Mouse (Mus musculus) induced T-regulatory cell, adult 2 months (primary cell): Measurements from ENCODE around the gene Helz.
"Not testable (repeated sequence)": the region's sequence is repeated elsewhere in the genome, so short reads cannot be mapped to it uniquely, and the experiment has no call there.

Experiments
- DNase-seq: peaks from one replicate; pipeline ENCODE4 v3.0.0-alpha.2; 2012; ENCODE audit warnings: low read depth

Gene Helz

DNA sequence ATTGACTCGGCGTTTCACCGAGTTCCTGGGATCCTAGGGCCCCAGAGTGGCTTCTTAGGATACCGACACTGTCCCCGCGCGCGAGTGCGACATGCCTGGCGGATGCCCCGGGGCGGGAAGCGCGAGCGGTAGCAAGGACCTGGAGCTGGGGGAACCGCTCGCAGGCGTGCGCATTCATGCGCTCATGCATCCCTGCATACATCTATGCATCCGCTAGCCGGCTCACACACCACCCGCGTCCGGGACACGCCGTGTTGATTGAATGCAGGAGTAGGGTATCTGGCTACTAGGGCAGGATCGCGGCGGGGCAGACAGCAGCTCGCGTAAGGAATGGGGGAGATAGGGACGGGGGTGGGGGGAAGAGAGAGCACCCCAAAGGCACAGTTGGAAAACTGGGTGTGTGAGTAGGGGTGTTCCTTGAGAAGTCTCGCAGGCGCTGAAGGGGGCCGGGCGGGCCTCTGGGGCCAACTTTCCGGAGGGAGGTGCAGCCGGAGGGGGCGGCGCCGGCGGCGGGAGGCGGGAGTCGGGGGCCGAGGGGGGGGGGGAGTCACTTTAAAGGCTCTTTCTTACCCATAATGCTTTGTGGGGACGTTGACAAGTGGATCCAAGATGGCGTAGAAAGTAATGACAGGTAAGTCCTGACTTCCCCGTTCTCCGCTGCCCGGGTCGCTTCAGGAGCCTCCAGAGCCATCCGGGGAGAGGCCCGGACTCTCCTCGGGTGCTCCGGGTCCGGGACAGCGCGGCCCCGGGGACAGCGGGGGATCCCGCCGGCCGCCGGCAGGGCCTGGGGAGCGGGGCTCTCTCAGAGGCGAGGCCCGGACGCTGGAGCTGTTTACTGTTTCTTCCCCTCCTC is at the start of gene Helz:
Gene Helz (plus strand): TSS at position 580 of the 853 bp plus-strand sequence.
- DNase-seq = peak; percentile 93

GRCm38 (mm10) chr11:107502801-107503200 is 44.9 kb upstream of the Helz start:
- DNase-seq = peak; percentile 38

- not testable (repeated sequence) for DNase-seq
Measured at GRCm38 (mm10) chr11:107504364-107504763, 43.4 kb upstream of the Helz start.

DNA sequence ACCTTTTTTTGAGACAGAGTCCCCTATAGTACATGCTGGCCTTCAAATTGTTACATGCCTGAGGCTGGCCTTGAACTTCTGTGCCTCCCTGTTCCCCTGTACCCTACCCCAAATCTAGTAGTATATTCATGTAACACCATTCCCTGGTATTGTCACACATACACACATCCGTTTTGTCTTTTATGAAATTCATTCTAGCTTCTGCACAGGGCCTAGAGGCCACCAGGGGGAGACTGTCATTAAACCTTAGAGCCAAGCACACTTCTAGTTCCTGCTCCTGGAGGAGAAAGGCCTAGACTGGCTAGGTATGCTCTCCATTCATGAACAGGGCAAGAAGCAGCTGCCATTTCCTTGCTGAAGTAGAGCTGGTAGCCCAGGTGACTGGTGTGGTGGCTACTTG is 41.5 kb upstream of the Helz start:
- DNase-seq = peak; percentile 68

- peak; percentile 40 for DNase-seq
Measured at GRCm38 (mm10) chr11:107509631-107510338, 37.9 kb upstream of the Helz start.

DNA sequence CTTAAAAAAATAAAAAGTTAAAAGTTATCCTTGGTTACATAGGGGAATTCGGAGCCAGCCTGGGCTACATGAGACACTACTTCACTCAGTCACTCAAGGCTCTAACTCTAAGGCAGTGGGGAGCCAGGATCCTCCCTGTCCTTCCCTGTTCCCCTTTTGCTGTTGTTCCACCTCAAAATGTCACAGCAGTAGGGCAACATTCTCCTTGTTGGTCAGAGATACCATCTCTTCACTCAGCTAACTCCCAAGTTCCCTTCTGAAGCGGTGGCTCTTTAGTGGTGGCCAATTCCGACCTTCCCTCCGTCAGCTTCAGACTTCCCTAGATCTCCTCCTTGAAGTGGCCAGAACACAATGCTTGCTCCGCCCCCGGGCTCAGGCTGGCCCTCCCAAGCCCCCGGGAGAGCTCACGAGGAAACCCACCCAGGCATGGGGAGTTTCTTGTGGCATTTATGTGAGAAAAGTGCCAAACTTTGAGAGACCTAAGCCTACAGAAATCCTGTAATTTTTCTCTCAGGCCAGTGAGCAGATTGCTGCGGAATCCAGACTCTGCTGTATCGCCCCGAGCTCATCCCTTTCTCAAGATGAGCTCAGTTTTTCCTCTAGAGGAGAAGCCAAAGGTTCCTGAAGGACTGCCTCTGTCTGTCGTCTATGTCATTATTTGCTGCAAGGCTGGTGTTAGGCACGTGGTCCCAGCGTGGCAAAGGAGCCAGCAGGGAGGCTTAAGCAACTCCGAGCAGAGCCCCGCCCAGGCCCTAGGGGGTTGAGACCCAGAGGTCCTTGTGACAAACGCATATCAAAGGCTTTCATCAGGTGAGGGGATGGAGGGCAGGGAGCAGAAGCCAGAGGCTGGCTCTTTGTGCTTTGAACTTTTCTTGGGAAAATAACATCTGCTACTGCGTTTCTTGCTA is 37.1 kb upstream of the Helz start:
- peak; percentile 31 for DNase-seq

DNA sequence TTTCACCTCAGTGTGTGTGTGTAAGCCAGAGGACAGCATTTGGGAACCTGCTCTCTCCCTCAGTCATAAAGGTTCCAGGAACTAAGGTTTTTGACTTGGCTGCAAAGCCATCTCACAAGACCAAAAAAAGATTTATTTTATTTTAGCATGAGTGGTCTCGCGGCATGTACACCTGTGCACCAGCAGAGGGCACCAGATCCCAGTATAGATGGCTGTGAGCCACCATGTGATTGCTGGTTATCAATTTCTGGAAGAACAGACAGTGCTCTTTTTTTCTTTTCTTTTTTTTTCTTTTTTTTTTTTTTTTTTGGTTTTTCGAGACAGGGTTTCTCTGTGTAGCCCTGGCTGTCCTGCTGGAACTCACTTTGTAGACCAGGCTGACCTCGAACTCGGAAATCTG is 35.8 kb upstream of the Helz start:
- peak; percentile 88 for DNase-seq

- DNase-seq = no peak
Measured at GRCm38 (mm10) chr11:107513047-107513446, 34.7 kb upstream of the Helz start.

- no peak for DNase-seq
Measured at GRCm38 (mm10) chr11:107516387-107516786, 31.3 kb upstream of the Helz start.

DNA sequence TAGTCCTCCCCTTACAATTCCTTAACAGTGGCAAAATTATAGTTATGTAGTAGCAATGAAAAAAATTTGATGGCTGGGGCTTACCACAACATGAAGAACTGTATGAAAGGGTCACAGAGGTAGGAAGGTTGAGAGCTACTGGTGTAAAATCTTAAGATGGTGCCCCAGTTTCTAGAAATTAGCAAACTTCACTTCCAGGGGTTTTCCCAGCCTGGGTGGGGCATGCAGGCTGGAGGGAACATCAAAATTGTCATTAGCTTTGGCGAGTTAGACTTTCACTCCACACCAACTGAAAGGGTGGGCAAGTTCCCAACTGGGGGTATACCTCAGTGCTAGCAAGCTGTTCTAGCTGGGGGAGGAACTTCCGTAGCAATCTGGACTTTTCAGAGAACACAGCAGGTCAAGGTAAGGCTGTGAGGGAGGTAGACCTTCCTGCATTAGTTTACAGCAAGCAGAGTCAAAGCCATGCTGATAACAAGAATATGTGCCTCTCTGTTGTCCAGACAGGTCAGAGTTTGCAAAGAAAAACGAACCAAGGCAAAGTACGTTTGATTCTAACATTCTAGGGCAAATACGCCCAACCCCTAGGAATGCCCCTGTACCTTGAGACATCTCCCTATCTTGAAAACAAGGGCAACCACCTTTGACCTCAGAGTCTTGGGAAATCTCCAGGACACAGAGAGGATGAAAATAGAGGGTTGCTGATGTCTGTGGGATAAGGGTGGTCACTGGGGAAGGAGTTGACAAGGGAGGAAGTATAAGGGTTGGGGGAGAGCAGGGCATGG is 28.9 kb upstream of the Helz start:
- peak; percentile 70 for DNase-seq

- DNase-seq = no peak
Measured at GRCm38 (mm10) chr11:107521153-107521552, 26.6 kb upstream of the Helz start.

GRCm38 (mm10) chr11:107524966-107525365 is 22.8 kb upstream of the Helz start:
- DNase-seq = no peak

DNA sequence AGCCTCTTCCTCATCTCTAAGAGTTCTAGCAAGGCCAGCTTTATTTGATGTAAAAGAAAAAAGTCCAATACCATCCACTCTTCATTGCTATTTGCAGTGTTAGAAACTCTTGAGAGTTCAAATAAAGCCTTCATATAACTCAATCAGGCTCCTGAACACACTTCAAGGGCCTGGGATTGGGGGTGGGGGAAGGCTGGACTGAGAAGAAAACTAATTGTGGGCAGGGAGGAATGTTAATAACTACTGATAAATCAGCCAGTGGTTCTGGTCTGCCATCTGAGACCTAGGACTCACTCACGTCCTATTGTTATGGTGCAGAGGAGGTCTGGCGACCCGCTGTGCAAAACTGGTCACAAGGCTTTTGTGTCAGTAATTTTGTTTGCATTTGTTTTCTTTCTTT is 20.1 kb upstream of the Helz start:
- DNase-seq = no peak

- peak; percentile 78 for DNase-seq
Measured at GRCm38 (mm10) chr11:107529320-107529719, 18.4 kb upstream of the Helz start.

- no peak for DNase-seq
Measured at GRCm38 (mm10) chr11:107531445-107531844, 16.3 kb upstream of the Helz start.

DNA sequence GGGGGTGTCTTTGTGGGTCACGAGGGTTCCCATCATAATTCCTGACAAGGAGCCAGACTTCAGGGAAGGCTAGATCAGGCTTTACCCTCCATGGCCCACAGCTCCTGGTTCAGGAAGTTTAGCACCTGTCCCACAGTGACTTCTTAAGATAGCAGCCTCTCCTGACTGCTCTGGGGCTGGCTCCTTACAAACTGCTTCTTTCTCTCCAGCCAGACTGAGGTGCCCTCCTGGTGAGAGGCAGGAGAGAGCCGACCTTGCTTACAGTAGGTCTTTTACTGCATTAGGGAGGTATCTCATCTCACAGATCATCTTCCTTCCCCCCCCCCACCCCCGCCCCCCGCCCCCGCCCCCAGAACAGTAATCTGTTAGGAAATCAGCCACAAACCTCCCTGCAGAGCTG is 15.5 kb upstream of the Helz start:
- no peak for DNase-seq

GRCm38 (mm10) chr11:107538994-107539393 is 8.7 kb upstream of the Helz start:
- peak; percentile 76 for DNase-seq

DNA sequence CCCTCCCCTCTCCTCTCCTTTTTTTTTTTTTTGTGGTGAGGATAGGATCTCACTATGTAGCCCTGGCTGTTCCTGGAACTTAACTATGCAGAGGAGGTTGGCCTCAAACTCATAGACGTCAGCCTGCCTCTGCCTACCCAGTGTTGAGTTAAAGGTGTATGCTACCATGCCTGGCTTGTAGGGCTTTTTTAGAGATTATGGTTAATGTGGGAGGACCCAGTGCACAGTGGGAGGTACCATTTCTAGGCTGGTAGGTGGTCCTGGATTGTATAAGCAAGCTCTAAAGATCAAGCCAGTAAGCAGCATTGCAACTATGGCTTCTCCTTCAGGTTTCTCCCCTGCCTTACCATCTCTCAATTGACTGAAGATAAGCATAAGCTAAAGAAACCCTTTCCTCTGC is 7.4 kb upstream of the Helz start:
- DNase-seq = no peak

- no peak for DNase-seq
Measured at GRCm38 (mm10) chr11:107545747-107546476, 1.8 kb upstream of the Helz start.

DNA sequence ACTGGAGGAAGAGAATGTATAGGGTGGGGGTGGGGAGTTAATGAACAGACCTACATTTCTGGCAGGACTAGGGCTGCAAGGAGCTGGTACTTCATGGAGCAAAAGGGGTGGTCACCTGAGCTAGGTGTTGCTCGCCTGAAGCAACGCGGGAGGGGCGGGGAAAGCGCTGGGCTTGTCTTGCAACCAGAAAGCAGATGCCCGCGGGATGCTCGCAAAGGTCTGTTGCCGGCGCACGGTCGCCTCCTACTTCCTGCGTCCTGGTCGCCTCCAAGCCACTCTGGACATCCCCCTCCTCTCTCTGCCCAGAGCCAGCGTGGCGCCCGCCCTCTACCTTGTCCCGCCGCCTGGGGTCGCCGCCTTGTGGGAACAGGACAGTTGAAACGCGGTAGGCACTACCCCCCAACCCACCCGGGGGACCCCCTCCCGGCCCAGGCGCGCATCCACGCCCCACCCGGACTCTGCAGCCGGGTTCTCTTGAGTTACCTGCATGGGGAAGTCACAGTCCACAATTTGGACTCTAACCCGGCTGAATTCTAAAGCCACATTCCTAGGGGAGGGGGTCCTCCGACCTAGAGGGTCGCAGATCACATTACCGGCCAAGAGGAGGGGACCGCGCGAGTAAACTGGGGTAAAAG is 946 bp upstream of the Helz start:
- DNase-seq = peak; percentile 70
